Mouse (Mus musculus) testis, postnatal 14 days (tissue): ENCODE data around the gene Ebf1.

Experiments
- DNase-seq: peaks from one replicate; pipeline ENCODE4 v3.0.0; 2021; ENCODE audit warnings: low spot score

Gene Ebf1

GRCm38 (mm10) chr11:44841127-44842056 lies 224.3 kb downstream of the Ebf1 start:
- DNase-seq: no peak

- DNase-seq: no peak
Observed at GRCm38 (mm10) chr11:44851874-44852273, 234.8 kb downstream of the Ebf1 start.

GRCm38 (mm10) chr11:44852921-44853320 lies 235.8 kb downstream of the Ebf1 start:
- DNase-seq: no peak

GRCm38 (mm10) chr11:44854496-44854895 lies 237.4 kb downstream of the Ebf1 start:
- no peak for DNase-seq

- DNase-seq: no peak
Observed at GRCm38 (mm10) chr11:44861108-44861507, 244.0 kb downstream of the Ebf1 start.

- no peak for DNase-seq
Observed at GRCm38 (mm10) chr11:44863910-44864309, 246.8 kb downstream of the Ebf1 start.

- DNase-seq: no peak
Observed at GRCm38 (mm10) chr11:44866476-44867149, 249.5 kb downstream of the Ebf1 start.

- no peak for DNase-seq
Observed at GRCm38 (mm10) chr11:44867433-44867832, 250.3 kb downstream of the Ebf1 start.

GRCm38 (mm10) chr11:44873876-44874275 lies 256.8 kb downstream of the Ebf1 start:
- no peak for DNase-seq

GRCm38 (mm10) chr11:44875171-44875570 lies 258.1 kb downstream of the Ebf1 start:
- no peak for DNase-seq

- DNase-seq: no peak
Observed at GRCm38 (mm10) chr11:44881056-44881683, 264.1 kb downstream of the Ebf1 start.

GRCm38 (mm10) chr11:44882476-44882970 lies 265.4 kb downstream of the Ebf1 start:
- no peak for DNase-seq

- DNase-seq: no peak
Observed at GRCm38 (mm10) chr11:44884337-44884736, 267.2 kb downstream of the Ebf1 start.

- DNase-seq: no peak
Observed at GRCm38 (mm10) chr11:44886897-44887296, 269.8 kb downstream of the Ebf1 start.

- no peak for DNase-seq
Observed at GRCm38 (mm10) chr11:44887691-44888090, 270.6 kb downstream of the Ebf1 start.

GRCm38 (mm10) chr11:44888390-44888789 lies 271.3 kb downstream of the Ebf1 start:
- DNase-seq: no peak

GRCm38 (mm10) chr11:44892814-44893521 lies 275.9 kb downstream of the Ebf1 start:
- peak; percentile 22 for DNase-seq

- DNase-seq: no peak
Observed at GRCm38 (mm10) chr11:44893986-44894385, 276.9 kb downstream of the Ebf1 start.

- DNase-seq: no peak
Observed at GRCm38 (mm10) chr11:44894798-44895197, 277.7 kb downstream of the Ebf1 start.

GRCm38 (mm10) chr11:44895893-44896292 lies 278.8 kb downstream of the Ebf1 start:
- no peak for DNase-seq

GRCm38 (mm10) chr11:44897140-44897665 lies 280.1 kb downstream of the Ebf1 start:
- no peak for DNase-seq

- no peak for DNase-seq
Observed at GRCm38 (mm10) chr11:44899554-44899953, 282.4 kb downstream of the Ebf1 start.
